Mouse (Mus musculus) myocyte (in vitro differentiated cells): ENCODE data around the gene Hoxd8. TPM values are rescaled to one million over a fixed set of nuclear protein-coding genes. Genes with fewer than 3 reads are reported as not detected.

Source experiments
- H3K27me3 ChIP-seq: one replicate; pipeline ENCODE4 v1.6.1; 2011; ENCODE audit not compliant: control insufficient read depth, insufficient read depth, insufficient read length
- H3K36me3 ChIP-seq: one replicate; pipeline ENCODE4 v1.6.1; 2011; ENCODE audit not compliant: control insufficient read depth, insufficient read depth
- H3K4me2 ChIP-seq: one replicate; pipeline ENCODE4 v1.6.1; 2011; ENCODE audit warnings: low read depth, control low read depth
- H3K4me3 ChIP-seq: one replicate; pipeline ENCODE4 v1.5.1; 2011; ENCODE audit warnings: mild to moderate bottlenecking, control low read depth, moderate library complexity
- H3K79me2 ChIP-seq: one replicate; pipeline ENCODE4 v1.6.1; 2011; ENCODE audit not compliant: control insufficient read depth, insufficient read depth
- H3ac ChIP-seq: one replicate; pipeline ENCODE4 v1.6.1; 2011; ENCODE audit not compliant: control insufficient read depth, insufficient read length
- CEBPB ChIP-seq: IDR thresholded peaks from 2 replicates; pipeline ENCODE4 v1.6.1; 2011; ENCODE audit warnings: mild to moderate bottlenecking, moderate library complexity; ENCODE audit not compliant: poor library complexity, insufficient read depth, severe bottlenecking
- E2F4 ChIP-seq: IDR thresholded peaks from one replicate; pipeline ENCODE4 v1.6.1; 2011; ENCODE audit warnings: mild to moderate bottlenecking, control low read depth, moderate library complexity; ENCODE audit not compliant: insufficient read depth
- MAX ChIP-seq: IDR thresholded peaks from one replicate; pipeline ENCODE4 v1.6.1; 2011; ENCODE audit warnings: low read depth, mild to moderate bottlenecking, control low read depth
- MYOD1 ChIP-seq, 3 experiments: IDR thresholded peaks; one replicate each; pipeline ENCODE4 v1.6.1; 2011; ENCODE audit warnings: control low read depth in 2 of 3, low read depth in 2 of 3, mild to moderate bottlenecking in 2 of 3, moderate library complexity in 1 of 3; ENCODE audit not compliant: insufficient read length in 2 of 3, control insufficient read depth in 1 of 3
- MYOG ChIP-seq, 3 experiments: IDR thresholded peaks; one replicate each; pipeline ENCODE4 v1.6.1; 2011; ENCODE audit warnings: control low read depth in 2 of 3, low read depth in 2 of 3, mild to moderate bottlenecking in 2 of 3; ENCODE audit not compliant: insufficient read length in 2 of 3, control insufficient read depth in 1 of 3, insufficient read depth in 1 of 3
- POLR2A ChIP-seq: IDR thresholded peaks from one replicate; pipeline ENCODE4 v1.6.1; 2011; ENCODE audit warnings: low read depth, mild to moderate bottlenecking, control low read depth, moderate library complexity; ENCODE audit not compliant: insufficient read length
- POLR2AphosphoS2 ChIP-seq: IDR thresholded peaks from one replicate; pipeline ENCODE4 v1.6.1; 2011; ENCODE audit warnings: low read depth, control low read depth; ENCODE audit not compliant: insufficient read length
- REST ChIP-seq: IDR thresholded peaks from one replicate; pipeline ENCODE4 v1.6.1; 2011; ENCODE audit warnings: mild to moderate bottlenecking, control low read depth, moderate library complexity; ENCODE audit not compliant: insufficient read depth, insufficient read length
- SRF ChIP-seq: IDR thresholded peaks from one replicate; pipeline ENCODE4 v1.6.1; 2011; ENCODE audit warnings: low read depth; ENCODE audit not compliant: control insufficient read depth, insufficient read length
- TCF12 ChIP-seq: IDR thresholded peaks from one replicate; pipeline ENCODE4 v1.6.1; 2011; ENCODE audit warnings: mild to moderate bottlenecking, control low read depth; ENCODE audit not compliant: poor library complexity, insufficient read depth, severe bottlenecking
- TCF3 ChIP-seq: IDR thresholded peaks from one replicate; pipeline ENCODE4 v1.6.1; 2011; ENCODE audit warnings: low read depth, control low read depth; ENCODE audit not compliant: insufficient read length
- USF1 ChIP-seq: IDR thresholded peaks from one replicate; pipeline ENCODE4 v1.6.1; 2011; ENCODE audit warnings: low read depth, mild to moderate bottlenecking, control low read depth, moderate library complexity
- polyA plus RNA-seq: library from polyadenylated mRNA; unstranded; fragments of >200 nt; fragmentation: generic; extraction: Trizol; gene quantifications from one replicate; pipeline ENCODE4 v1.2.1, GENCODE M21; 2012; ENCODE audit warnings: missing spikeins

Gene Hoxd8
- polyA plus RNA-seq, 1 experiment, result not detected

GRCm38 (mm10) chr2:74684106-74684505 is 20.3 kb upstream of the Hoxd8 start:
- H3K4me3 ChIP-seq, result no peak overlapping the region
- TF ChIP-seq MYOG (IDR thresholded peaks at IDR 0.05; ENCODE audit: control insufficient read depth in 1 of 3, insufficient read depth in 1 of 3, insufficient read length in 2 of 3, low read depth in 2 of 3), result no peak
- TF ChIP-seq MAX, result no peak
- no peak for TF ChIP-seq TCF12
- TF ChIP-seq TCF3, result no peak
- no peak for TF ChIP-seq POLR2AphosphoS2
- no peak for TF ChIP-seq E2F4
- TF ChIP-seq CEBPB, result no peak
- TF ChIP-seq MYOD1 (IDR thresholded peaks at IDR 0.05; ENCODE audit: control insufficient read depth in 1 of 3, insufficient read length in 2 of 3, low read depth in 2 of 3), result no peak
- no peak for TF ChIP-seq REST
- peaks cover 50% of the 10 kb centered on the region for H3K27me3 ChIP-seq
- no peak overlapping the region for H3ac ChIP-seq
- no peaks in the 10 kb centered on the region for H3K79me2 ChIP-seq
- no peak overlapping the region for H3K4me2 ChIP-seq
- no peaks in the 10 kb centered on the region for H3K36me3 ChIP-seq

GRCm38 (mm10) chr2:74685059-74685603 is 19.3 kb upstream of the Hoxd8 start:
- Histone ChIP-seq H3K4me3 (no peak overlapping the region), H3K79me2 (no peaks in the 10 kb centered on the region), H3K36me3 (no peaks in the 10 kb centered on the region), H3K27me3 (peaks cover 50% of the 10 kb centered on the region), H3K4me2 (no peak overlapping the region), H3ac (no peak overlapping the region)
- TF ChIP-seq SRF, result no peak
- no peak for TF ChIP-seq MYOD1 (IDR thresholded peaks at IDR 0.05; ENCODE audit: control insufficient read depth in 1 of 3, insufficient read length in 2 of 3, low read depth in 2 of 3)
- TF ChIP-seq TCF12, result no peak
- no peak for TF ChIP-seq TCF3
- no peak for TF ChIP-seq USF1
- TF ChIP-seq MAX, result no peak

GRCm38 (mm10) chr2:74686301-74686987 is 18.0 kb upstream of the Hoxd8 start:
- Histone ChIP-seq H3K79me2 (no peaks in the 10 kb centered on the region), H3K4me2 (no peak overlapping the region), H3K27me3 (peaks cover 46% of the 10 kb centered on the region), H3K4me3 (no peak overlapping the region), H3ac (no peak overlapping the region), H3K36me3 (no peaks in the 10 kb centered on the region)
- TF ChIP-seq MYOD1 (IDR thresholded peaks at IDR 0.05; ENCODE audit: control insufficient read depth in 1 of 3, insufficient read length in 2 of 3, low read depth in 2 of 3) (no peak), E2F4 (no peak), POLR2AphosphoS2 (no peak), CEBPB (no peak), SRF (no peak), TCF3 (no peak), MYOG (IDR thresholded peaks at IDR 0.05; ENCODE audit: control insufficient read depth in 1 of 3, insufficient read depth in 1 of 3, insufficient read length in 2 of 3, low read depth in 2 of 3) (no peak), REST (no peak), USF1 (no peak), MAX (no peak), TCF12 (no peak), POLR2A (no peak)

- Histone ChIP-seq H3K79me2 (no peaks in the 10 kb centered on the region), H3K36me3 (no peaks in the 10 kb centered on the region), H3K4me2 (no peak overlapping the region), H3ac (no peak overlapping the region), H3K4me3 (no peak overlapping the region), H3K27me3 (peaks cover 46% of the 10 kb centered on the region)
- TF ChIP-seq MYOG (IDR thresholded peaks at IDR 0.05; ENCODE audit: control insufficient read depth in 1 of 3, insufficient read depth in 1 of 3, insufficient read length in 2 of 3, low read depth in 2 of 3) (no peak), USF1 (no peak), TCF12 (no peak), E2F4 (no peak), POLR2A (no peak), TCF3 (no peak), SRF (no peak), MYOD1 (IDR thresholded peaks at IDR 0.05; ENCODE audit: control insufficient read depth in 1 of 3, insufficient read length in 2 of 3, low read depth in 2 of 3) (no peak), REST (no peak), CEBPB (no peak), POLR2AphosphoS2 (no peak), MAX (no peak)
These were observed 17.3 kb upstream of the Hoxd8 start for GRCm38 (mm10) chr2:74686988-74687697.
